Mouse (Mus musculus) megakaryocyte, embryonic 14.5 days (primary cell): Measurements from ENCODE around the gene Abhd10. TPM values are rescaled to one million over a fixed set of nuclear protein-coding genes. Genes with fewer than 3 reads are reported as not detected.
A peak's percentile ranks its signal among the peaks of the same experiment; 100 is the strongest.

Source experiments
- H3K27me3 ChIP-seq: replicated peaks from 2 replicates; pipeline ENCODE3; 2012; ENCODE audit warnings: inconsistent platforms
- H3K36me3 ChIP-seq: replicated peaks from 2 replicates; pipeline ENCODE3; 2012; ENCODE audit warnings: low read length, inconsistent platforms, mixed read lengths
- H3K4me1 ChIP-seq: 2 replicates; pipeline ENCODE4 v1.6.1; 2012; ENCODE audit warnings: inconsistent platforms
- H3K4me3 ChIP-seq: replicated peaks from 2 replicates; pipeline ENCODE3; 2012; ENCODE audit warnings: moderate library complexity, mild to moderate bottlenecking, inconsistent platforms
- H3K9me3 ChIP-seq: 2 replicates; pipeline ENCODE4 v1.6.1; 2012; ENCODE audit warnings: inconsistent platforms
- FLI1 ChIP-seq: IDR thresholded peaks from 2 replicates; pipeline ENCODE4 v1.6.1; 2012; ENCODE audit warnings: low read length, inconsistent platforms, mixed read lengths
- GATA1 ChIP-seq: IDR thresholded peaks from 3 replicates; pipeline ENCODE4 v1.6.1; 2012; ENCODE audit warnings: mixed read lengths, low read length, inconsistent platforms, borderline replicate concordance
- polyA plus RNA-seq: library from polyadenylated mRNA; stranded (reverse); fragments of >175 nt; gene quantifications from 2 replicates; pipeline ENCODE4 v1.2.3, GENCODE M21; 2012; ENCODE audit warnings: low replicate concordance; ENCODE audit not compliant: insufficient read depth

The Abhd10 gene
- polyA plus RNA-seq, result 3.0 and 4.5 TPM in 2 replicates

GRCm38 (mm10) chr16:45742615-45743476, at the start of gene Abhd10:
Abhd10 (minus strand) TSS chr16:45742955.
- H3K4me3 ChIP-seq, result peak within 1 kb of the TSS; percentile 95
- no peak for TF ChIP-seq GATA1
- no peak for TF ChIP-seq FLI1

DNA sequence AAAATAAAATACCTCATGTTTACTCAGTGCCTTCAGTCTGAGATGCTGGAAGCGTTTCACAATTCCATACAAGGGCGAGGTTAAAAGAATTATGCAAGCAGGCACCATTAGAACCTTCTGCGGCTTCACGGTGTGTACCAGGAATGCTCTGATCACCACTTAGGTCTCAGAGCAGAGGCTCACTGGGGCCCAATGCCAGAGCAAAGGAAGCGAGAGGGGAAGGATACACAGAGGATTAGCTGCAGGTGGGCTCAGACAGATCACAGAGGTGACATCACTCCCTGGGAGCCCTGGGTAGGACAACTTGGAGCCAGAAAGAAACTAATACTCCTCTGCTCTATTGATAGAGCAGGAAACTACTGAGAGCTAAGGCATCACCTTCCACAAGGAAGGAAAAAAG, 48.5 kb upstream of the Abhd10 start:
- H3K9me3 ChIP-seq, result no peaks in the 10 kb centered on the region
- H3K36me3 ChIP-seq, result no peaks in the 10 kb centered on the region
- no peak for TF ChIP-seq FLI1
- no peak for TF ChIP-seq GATA1
- H3K4me3 ChIP-seq, result no peak overlapping the region
- no peaks in the 10 kb centered on the region for H3K27me3 ChIP-seq
- peaks cover 20% of the 10 kb centered on the region for H3K4me1 ChIP-seq

More at GRCm38 (mm10) chr16:45742615-45743476, at the start of gene Abhd10:
- Histone ChIP-seq H3K4me1 (peaks cover 38% of the 10 kb centered on the region), H3K27me3 (no peaks in the 10 kb centered on the region), H3K36me3 (peaks cover 21% of the 10 kb centered on the region), H3K9me3 (no peaks in the 10 kb centered on the region)

DNA sequence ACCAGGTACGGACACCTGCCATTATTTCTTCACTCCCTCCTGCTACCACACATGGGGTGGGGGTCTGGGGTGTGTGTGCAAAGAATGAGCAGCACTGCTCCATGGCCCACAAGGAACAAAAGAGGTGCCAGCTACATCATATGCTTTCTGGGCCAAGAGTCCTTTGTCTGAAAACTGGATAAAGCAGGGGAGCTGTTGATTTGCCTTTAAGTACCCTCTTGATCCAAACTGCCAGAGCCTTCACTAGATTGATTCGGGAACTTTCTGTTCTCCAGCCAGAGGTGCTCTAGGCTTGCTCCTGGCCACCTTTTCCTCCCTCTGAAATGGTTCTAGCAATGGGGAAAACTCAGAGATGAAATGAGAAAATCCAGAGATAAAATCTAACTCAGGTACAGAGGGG, 46.6 kb upstream of the Abhd10 start:
- Histone ChIP-seq H3K9me3 (no peaks in the 10 kb centered on the region), H3K36me3 (no peaks in the 10 kb centered on the region), H3K4me1 (peaks cover 8% of the 10 kb centered on the region; the same call in 1 of the 2 replicates), H3K4me3 (no peak overlapping the region), H3K27me3 (no peaks in the 10 kb centered on the region)
- no peak for TF ChIP-seq FLI1
- TF ChIP-seq GATA1, result no peak

- H3K27me3 ChIP-seq, result no peaks in the 10 kb centered on the region
- peaks cover 8% of the 10 kb centered on the region; the same call in 1 of the 2 replicates for H3K4me1 ChIP-seq
- no peaks in the 10 kb centered on the region for H3K9me3 ChIP-seq
- TF ChIP-seq FLI1 (no peak), GATA1 (no peak)
- no peaks in the 10 kb centered on the region for H3K36me3 ChIP-seq
- no peak overlapping the region for H3K4me3 ChIP-seq
Observed at GRCm38 (mm10) chr16:45787650-45788049, 44.9 kb upstream of the Abhd10 start.

DNA sequence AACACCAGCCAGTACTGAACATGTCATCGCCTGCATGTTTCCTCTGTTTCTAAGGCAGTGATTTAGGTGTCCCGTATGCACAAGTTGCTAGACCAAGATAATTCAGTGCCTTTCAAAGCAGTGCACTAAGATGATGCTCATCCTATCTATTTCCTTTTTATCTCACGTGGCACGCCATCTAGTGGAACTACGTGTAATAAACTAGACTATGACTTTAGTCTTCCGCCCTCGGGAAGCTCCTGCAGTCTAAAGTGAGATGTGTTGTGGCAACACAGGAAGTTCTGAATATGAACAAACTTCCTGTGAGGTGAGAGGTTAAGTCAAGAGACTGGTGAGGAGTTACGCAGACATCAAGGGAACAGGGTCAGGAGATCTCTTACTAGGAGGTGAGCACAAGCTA, 43.9 kb upstream of the Abhd10 start:
- Histone ChIP-seq H3K4me1 (peaks cover 8% of the 10 kb centered on the region; the same call in 1 of the 2 replicates), H3K27me3 (no peaks in the 10 kb centered on the region), H3K9me3 (no peaks in the 10 kb centered on the region), H3K36me3 (no peaks in the 10 kb centered on the region), H3K4me3 (no peak overlapping the region)
- TF ChIP-seq GATA1 (no peak), FLI1 (no peak)

DNA sequence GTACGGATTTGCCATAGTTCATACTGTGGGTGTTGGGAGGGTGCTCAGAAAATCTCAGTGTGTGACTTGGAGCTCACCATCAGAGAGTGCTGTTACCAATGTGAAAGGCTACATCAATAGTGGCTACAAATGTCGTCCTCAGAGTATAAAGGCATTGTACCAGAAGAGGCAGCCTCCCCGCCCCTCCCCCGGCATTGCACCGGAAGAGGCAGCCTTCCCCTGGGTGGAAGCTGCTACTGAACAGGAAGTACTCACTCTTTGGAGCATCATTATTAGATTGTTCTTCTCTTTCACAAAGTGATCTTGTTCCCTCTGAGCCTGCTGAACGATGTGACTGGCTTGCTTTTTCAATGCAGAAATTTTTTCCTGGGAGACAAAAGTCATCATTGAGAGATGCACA, 37.2 kb upstream of the Abhd10 start:
- Histone ChIP-seq H3K27me3 (no peaks in the 10 kb centered on the region), H3K9me3 (no peaks in the 10 kb centered on the region), H3K4me1 (no peaks in the 10 kb centered on the region), H3K4me3 (no peak overlapping the region), H3K36me3 (no peaks in the 10 kb centered on the region)
- TF ChIP-seq FLI1, result no peak
- no peak for TF ChIP-seq GATA1

DNA sequence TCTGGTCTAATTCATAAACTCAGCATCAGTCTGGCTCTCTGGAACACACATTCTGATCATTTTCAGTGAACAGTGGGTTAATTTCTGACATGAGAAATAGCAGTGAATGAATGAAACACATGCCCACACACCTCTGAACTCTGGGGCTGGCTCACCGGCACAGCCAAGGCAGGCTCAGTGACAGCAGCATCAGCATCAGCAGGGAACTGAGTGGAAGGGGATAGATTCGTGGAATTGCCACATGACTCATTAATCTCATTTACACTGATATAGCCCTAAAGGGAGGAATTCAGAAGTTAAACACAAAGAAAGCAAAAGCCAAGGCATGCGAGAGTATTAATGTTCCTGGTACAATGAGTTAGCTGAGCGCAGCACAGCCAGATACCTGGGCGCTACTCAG, 32.1 kb upstream of the Abhd10 start:
- Histone ChIP-seq H3K27me3 (no peaks in the 10 kb centered on the region), H3K4me1 (no peaks in the 10 kb centered on the region)
- no peak for TF ChIP-seq GATA1
- TF ChIP-seq FLI1, result no peak

DNA sequence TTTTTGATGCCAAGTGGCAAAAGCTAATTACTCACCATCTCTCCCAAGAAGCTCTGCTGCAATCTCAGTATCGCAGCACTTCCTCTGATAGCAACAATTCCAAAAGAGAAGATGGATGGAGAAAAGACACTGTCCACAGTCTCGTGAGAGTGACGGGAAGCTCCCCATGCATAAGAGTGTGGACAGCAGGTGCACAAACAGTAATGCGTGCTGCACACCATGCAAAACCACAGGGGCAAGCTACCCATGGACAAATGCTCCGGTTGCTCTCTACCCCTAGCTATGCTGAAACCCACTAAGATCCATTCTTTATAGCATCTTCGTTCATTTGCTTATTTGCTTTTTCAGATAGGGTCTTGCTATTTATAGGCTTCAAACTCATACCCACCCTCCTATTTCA, 28.2 kb upstream of the Abhd10 start:
- no peak for TF ChIP-seq FLI1
- no peak for TF ChIP-seq GATA1
- Histone ChIP-seq H3K36me3 (no peaks in the 10 kb centered on the region), H3K4me3 (no peak overlapping the region), H3K4me1 (no peaks in the 10 kb centered on the region), H3K9me3 (no peaks in the 10 kb centered on the region), H3K27me3 (no peaks in the 10 kb centered on the region)

More for the DNA sequence above, 32.1 kb upstream of the Abhd10 start:
- H3K36me3 ChIP-seq, result no peaks in the 10 kb centered on the region
- no peak overlapping the region for H3K4me3 ChIP-seq
- no peaks in the 10 kb centered on the region for H3K9me3 ChIP-seq

DNA sequence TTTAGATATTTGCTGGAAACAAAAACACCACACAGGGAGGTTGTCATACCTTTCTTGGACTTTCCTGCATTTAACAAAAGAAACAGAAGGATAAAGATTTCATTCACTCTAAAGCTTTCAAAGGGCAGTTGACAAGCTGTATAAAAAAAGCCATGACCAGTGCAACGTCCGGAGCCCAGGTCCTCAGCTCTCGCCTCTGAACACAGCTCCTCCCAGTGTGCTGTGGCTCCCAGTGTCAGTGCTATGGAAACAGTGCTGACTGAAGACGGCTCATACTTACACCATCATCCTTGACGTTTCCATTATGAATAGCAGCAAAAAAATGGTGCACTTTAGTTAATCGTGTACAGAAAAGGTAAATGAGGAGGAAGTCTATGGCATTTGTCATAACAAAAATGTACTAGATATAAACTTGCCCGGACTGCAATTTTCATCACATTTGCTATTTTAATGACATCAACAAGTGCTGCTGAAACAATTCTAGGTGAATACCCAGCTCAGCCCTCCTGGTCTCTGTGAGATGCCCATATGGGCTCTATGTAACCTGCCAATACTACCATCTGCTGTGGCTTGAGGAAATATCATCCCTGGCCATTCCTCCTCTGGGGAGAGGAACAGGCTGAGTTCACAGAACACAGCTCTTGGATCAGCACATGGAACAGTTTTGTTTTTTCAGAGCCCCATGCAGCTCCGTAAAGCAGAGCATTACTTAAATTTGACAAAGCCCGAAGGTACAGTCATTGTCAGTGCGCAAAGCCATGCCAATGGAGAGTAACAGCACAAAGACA, 25.3 kb upstream of the Abhd10 start:
- no peak for TF ChIP-seq FLI1
- TF ChIP-seq GATA1, result no peak
- Histone ChIP-seq H3K4me3 (no peak overlapping the region), H3K27me3 (no peaks in the 10 kb centered on the region), H3K4me1 (no peaks in the 10 kb centered on the region), H3K9me3 (no peaks in the 10 kb centered on the region), H3K36me3 (no peaks in the 10 kb centered on the region)

GRCm38 (mm10) chr16:45767434-45767833, 24.7 kb upstream of the Abhd10 start:
- Histone ChIP-seq H3K27me3 (no peaks in the 10 kb centered on the region), H3K4me3 (no peak overlapping the region), H3K36me3 (no peaks in the 10 kb centered on the region), H3K4me1 (no peaks in the 10 kb centered on the region), H3K9me3 (no peaks in the 10 kb centered on the region)
- TF ChIP-seq FLI1 (no peak), GATA1 (no peak)
